Mouse (Mus musculus): Measurements from ENCODE around the gene Nr1h4. TPM values are rescaled to one million over a fixed set of nuclear protein-coding genes. Genes with fewer than 3 reads are reported as not detected.

The Nr1h4 gene
- polyA plus RNA-seq, 1 experiment: not detected

DNA sequence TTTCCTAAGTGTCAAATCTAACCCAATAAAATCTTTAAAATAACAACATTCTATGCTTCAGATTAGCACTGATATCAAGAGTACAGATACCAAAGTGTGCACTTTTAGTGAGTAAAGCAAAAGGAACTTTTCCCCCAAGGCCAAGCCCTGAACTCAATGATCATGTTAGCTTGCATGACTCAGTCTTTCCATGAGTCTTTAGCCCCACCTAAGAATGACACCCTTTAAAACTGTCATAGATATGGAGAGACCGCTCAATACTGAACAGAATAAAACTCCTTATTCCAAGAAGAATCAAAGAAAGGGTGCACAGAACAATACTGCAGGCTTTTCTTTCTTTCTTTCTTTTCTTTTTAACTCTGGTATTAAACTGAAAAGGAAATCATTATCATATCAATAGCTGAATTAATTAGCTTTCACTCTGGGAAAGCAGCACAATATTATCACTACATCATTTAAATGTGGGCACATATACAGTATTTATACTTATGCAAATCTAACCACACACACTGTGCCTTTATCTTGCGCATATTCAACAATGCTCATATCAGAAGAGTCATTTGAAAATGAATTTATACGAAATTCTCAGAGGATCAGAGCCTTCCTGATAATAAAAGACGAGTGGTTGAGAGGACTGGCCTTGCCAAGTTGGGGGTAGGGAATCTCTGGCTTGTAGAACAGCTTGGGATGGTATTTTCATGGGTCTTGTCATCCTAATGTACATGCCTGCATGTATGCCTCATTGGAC lies 46.2 kb downstream of the Nr1h4 start:
- 65% methylated on average over 4 of the region's 4 CpGs for WGBS
- H3K4me3 ChIP-seq (ENCODE audit: insufficient read depth, low read depth, low read length): no peak overlapping the region
- no peak overlapping the region for H3K27ac ChIP-seq (ENCODE audit: insufficient read depth, low read depth, low read length)
- no peaks in the 10 kb centered on the region for H3K4me1 ChIP-seq (ENCODE audit: control insufficient read depth, insufficient read depth, low read length)
- no peak for TF ChIP-seq CTCF (IDR thresholded peaks at IDR 0.05; ENCODE audit: insufficient read depth, low read depth, low read length)
- TF ChIP-seq POLR2A (IDR thresholded peaks at IDR 0.05; ENCODE audit: insufficient read depth, low read depth, low read length): no peak

DNA sequence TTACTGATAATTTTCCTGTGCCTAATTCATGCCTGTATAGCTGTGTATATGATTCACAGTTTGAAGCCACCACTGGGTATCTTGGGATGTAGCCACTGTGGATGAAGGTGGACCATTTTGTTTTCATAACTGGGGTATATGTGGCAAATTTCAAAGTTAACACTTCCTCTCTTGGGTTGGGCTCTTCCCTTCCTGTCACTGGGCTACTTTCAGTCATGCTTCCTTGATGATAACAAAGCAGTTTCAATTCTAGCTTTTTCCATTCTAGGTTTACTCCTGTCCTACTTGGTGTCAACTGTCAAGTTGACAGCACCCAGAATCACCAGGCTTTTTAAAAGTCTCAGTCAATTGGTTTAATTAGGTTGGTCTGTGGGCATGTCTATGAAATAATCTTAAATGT lies 48.5 kb downstream of the Nr1h4 start:
- Histone ChIP-seq H3K4me3 (ENCODE audit: insufficient read depth, low read depth, low read length) (no peak overlapping the region), H3K27ac (ENCODE audit: insufficient read depth, low read depth, low read length) (no peak overlapping the region), H3K4me1 (ENCODE audit: control insufficient read depth, insufficient read depth, low read length) (no peaks in the 10 kb centered on the region)
- TF ChIP-seq POLR2A (IDR thresholded peaks at IDR 0.05; ENCODE audit: insufficient read depth, low read depth, low read length) (no peak), CTCF (IDR thresholded peaks at IDR 0.05; ENCODE audit: insufficient read depth, low read depth, low read length) (no peak)

DNA sequence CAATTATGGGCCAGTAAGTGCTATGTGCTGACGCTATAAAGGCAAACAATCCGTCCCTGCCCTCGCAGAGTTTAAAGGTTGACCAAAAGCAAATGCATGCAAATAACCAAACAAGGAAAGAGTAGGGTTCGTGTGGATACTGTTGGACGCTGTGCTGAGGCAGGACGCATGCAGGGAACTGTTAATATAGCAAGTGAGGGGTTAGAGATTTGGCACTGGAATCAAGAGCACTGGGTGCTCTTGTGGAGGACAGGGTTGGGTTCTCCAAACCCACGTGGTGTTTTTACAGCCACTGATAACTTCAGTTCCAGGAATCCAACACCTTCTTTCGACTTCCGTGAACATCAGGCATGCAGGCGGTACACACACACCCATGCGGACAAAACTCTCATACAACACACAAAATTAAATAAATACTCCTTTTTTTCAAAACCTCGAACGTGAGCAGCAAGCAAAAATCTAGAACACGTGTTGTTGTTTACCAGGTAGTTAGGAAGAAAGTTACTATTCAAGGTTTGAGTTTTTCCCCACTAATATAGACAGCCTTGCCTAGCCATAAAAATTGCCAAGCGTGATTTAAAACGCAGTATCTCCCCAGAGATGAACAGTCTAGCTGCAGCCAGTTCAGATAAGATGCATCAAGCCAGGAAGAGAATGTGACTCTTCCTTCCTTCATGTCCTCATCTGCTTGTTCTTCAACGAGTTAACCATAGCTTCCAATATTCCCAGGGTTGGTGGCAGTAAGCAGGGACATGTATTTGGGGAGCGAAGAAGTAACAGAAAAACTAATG lies 49.4 kb downstream of the Nr1h4 start:
- Histone ChIP-seq H3K27ac (ENCODE audit: insufficient read depth, low read depth, low read length) (no peak overlapping the region), H3K4me1 (ENCODE audit: control insufficient read depth, insufficient read depth, low read length) (no peaks in the 10 kb centered on the region), H3K4me3 (ENCODE audit: insufficient read depth, low read depth, low read length) (no peak overlapping the region)
- TF ChIP-seq POLR2A (IDR thresholded peaks at IDR 0.05; ENCODE audit: insufficient read depth, low read depth, low read length) (no peak), CTCF (IDR thresholded peaks at IDR 0.05; ENCODE audit: insufficient read depth, low read depth, low read length) (no peak)
- 94% methylated on average over 18 of the region's 18 CpGs for WGBS

DNA sequence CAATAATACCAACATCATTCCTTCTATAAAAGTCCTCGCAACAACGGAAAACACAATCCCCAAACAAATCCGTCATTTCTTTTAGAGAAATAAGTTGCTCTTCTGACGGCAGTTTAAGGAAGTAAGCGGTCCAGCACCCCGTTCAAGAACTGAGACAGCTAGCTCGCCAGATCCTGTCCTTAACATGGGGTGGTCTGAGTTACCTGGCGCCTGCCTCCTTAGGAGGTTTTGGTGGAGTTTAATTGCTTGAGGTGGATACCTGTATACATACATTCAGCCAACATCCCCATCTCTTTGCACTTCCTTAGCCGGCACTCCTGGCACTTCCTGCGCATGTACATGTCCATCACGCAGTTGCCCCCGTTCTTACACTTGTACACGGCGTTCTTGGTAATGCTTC lies 50.3 kb downstream of the Nr1h4 start:
- H3K4me1 ChIP-seq (ENCODE audit: control insufficient read depth, insufficient read depth, low read length): no peaks in the 10 kb centered on the region
- TF ChIP-seq CTCF (IDR thresholded peaks at IDR 0.05; ENCODE audit: insufficient read depth, low read depth, low read length): no peak
- TF ChIP-seq POLR2A (IDR thresholded peaks at IDR 0.05; ENCODE audit: insufficient read depth, low read depth, low read length): no peak
- H3K4me3 ChIP-seq (ENCODE audit: insufficient read depth, low read depth, low read length): no peak overlapping the region
- no peak overlapping the region for H3K27ac ChIP-seq (ENCODE audit: insufficient read depth, low read depth, low read length)
- WGBS: 94% methylated on average over 14 of the region's 14 CpGs

DNA sequence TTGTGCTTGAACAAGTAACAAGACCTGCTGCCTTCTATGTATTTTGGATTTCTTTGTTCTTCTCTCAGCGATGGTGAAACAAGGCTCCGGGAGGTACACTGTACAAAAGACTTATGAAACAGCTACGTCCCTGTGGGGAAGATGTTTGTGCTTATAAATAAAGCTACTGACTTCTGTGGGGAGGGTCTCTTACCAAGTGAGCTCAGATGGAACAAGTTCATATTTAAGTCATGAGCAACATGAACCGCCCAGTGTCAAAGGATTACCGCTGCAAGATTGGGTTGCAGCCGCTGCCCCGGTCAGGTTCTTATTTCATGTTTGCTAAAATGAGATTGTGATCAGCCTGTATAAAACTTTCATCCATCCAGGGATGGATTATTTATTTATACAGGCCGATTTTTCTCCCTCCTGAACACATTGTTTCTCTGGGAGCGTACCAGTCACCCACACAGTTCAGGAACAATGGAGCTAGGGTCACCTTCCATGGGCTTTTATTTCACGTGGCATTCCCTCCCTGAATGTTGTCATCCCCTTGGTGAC lies 51.2 kb downstream of the Nr1h4 start:
- Histone ChIP-seq H3K4me3 (ENCODE audit: insufficient read depth, low read depth, low read length) (no peak overlapping the region), H3K27ac (ENCODE audit: insufficient read depth, low read depth, low read length) (no peak overlapping the region), H3K4me1 (ENCODE audit: control insufficient read depth, insufficient read depth, low read length) (no peaks in the 10 kb centered on the region)
- 60% methylated on average over 10 of the region's 10 CpGs for WGBS
- TF ChIP-seq POLR2A (IDR thresholded peaks at IDR 0.05; ENCODE audit: insufficient read depth, low read depth, low read length): no peak
- no peak for TF ChIP-seq CTCF (IDR thresholded peaks at IDR 0.05; ENCODE audit: insufficient read depth, low read depth, low read length)

DNA sequence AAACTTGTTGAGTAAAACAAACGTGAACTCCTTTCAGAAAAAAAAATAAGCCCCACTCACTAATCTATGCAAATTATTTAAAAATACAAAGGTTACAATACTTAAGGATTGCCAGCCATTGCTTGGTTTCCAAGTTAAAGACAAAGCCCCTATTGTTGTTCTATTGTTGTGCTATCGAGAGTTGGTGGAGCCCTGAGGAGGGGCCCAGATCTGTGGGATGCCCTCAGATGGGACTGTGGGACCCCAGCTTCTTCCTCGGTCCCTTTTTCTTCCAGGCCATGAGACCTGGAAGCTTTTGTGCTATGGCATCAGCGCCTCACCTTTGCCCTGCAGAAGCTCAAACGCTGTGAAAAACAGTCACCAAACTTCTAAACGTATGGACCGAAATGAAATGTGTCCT lies 51.7 kb downstream of the Nr1h4 start:
- Histone ChIP-seq H3K4me3 (ENCODE audit: insufficient read depth, low read depth, low read length) (no peak overlapping the region), H3K4me1 (ENCODE audit: control insufficient read depth, insufficient read depth, low read length) (no peaks in the 10 kb centered on the region), H3K27ac (ENCODE audit: insufficient read depth, low read depth, low read length) (no peak overlapping the region)
- 61% methylated on average over 7 of the region's 7 CpGs for WGBS
- TF ChIP-seq POLR2A (IDR thresholded peaks at IDR 0.05; ENCODE audit: insufficient read depth, low read depth, low read length) (no peak), CTCF (IDR thresholded peaks at IDR 0.05; ENCODE audit: insufficient read depth, low read depth, low read length) (no peak)

DNA sequence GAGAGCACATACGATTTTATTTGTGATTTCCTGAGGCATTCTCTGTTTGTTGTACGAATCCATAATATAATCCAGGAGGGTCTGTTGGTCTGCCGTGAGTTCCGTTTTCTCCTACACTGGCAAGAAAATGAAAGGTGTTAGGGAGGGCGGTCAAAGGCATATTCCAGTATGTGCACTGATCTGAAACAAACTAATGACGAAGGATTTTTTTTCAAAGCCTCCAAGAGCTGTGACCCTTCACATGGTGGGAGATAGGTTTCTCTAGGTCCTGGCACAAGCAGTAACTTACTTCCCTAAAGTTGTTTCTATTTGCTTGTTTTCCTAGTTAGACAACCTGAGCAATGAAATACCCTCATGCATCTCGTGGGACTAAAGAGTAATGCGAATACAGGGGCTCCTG lies 54.6 kb downstream of the Nr1h4 start:
- no peak overlapping the region for H3K27ac ChIP-seq (ENCODE audit: insufficient read depth, low read depth, low read length)
- H3K4me3 ChIP-seq (ENCODE audit: insufficient read depth, low read depth, low read length): no peak overlapping the region
- 94% methylated on average over 8 of the region's 8 CpGs for WGBS
- H3K4me1 ChIP-seq (ENCODE audit: control insufficient read depth, insufficient read depth, low read length): no peaks in the 10 kb centered on the region
- TF ChIP-seq CTCF (IDR thresholded peaks at IDR 0.05; ENCODE audit: insufficient read depth, low read depth, low read length): no peak
- no peak for TF ChIP-seq POLR2A (IDR thresholded peaks at IDR 0.05; ENCODE audit: insufficient read depth, low read depth, low read length)

DNA sequence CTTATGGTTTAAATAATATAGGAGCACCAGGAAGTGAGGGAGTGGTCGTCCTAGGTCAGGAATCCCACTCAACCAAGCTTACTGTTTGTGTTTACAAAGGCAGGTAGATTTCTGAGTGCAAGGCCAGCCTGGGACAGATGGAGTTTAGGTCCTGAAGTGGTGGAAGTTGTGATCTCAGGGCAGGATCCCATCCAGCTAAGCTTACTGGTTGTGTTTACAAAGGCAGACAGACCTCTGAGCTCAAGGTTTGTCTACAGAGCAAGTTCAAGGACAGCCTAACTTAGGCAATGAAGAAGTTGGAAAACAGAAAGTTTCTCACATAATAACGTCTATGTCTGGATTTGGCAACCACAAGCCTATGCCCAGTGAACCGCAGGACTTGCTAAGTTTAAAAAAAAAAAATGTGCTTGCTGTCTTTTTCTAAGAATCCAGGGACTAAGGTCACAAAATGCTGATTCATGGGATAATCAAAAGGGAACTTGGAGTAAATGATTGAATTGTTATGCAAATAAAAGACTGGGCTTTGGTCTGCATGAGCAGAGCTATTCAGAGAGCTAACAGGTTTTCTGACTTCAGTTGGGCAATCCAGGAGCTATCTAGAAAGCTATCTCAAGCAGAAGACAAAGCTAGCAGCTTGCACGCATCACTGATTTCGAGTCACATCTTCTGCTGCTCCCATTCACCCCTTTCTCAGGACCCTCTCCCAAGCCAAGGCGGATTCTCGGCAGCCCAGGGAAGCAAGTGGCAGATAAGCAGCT lies 62.6 kb downstream of the Nr1h4 start:
- Histone ChIP-seq H3K4me3 (ENCODE audit: insufficient read depth, low read depth, low read length) (no peak overlapping the region), H3K27ac (ENCODE audit: insufficient read depth, low read depth, low read length) (no peak overlapping the region), H3K4me1 (ENCODE audit: control insufficient read depth, insufficient read depth, low read length) (no peaks in the 10 kb centered on the region)
- TF ChIP-seq POLR2A (IDR thresholded peaks at IDR 0.05; ENCODE audit: insufficient read depth, low read depth, low read length): no peak
- no peak for TF ChIP-seq CTCF (IDR thresholded peaks at IDR 0.05; ENCODE audit: insufficient read depth, low read depth, low read length)
- 51% methylated on average over 7 of the region's 7 CpGs for WGBS
